Mouse (Mus musculus): ENCODE results near the gene Lin28b. TPM values are rescaled to one million over a fixed set of nuclear protein-coding genes. Genes with fewer than 3 reads are reported as not detected.

Gene Lin28b
- polyA plus RNA-seq, 1 experiment from 2014 or later, result 27.5 TPM

DNA sequence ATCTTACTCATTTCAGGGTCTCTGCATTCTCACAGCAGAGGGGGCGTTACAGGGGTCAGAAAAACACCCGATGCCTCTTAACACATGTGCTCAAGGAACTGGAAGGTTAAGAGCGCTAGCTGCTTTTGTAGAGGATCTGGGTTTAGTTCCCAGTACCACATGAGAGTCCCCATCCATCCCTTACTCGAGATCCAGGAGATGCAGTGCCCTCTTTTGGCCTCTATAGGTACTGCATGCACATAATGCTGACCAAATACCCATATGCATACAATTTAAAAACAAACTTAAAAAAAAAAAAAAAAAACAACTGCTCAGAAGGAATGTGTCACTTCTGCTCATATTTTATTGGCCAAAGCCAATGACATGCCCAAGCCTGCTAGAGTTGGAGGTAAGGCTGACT, 141.8 kb downstream of the Lin28b start:
- no peak overlapping the region for H3K27ac ChIP-seq (ENCODE audit: low read depth, low read length)
- H3K4me2 ChIP-seq, result no peak overlapping the region
- H3K27me3 ChIP-seq (ENCODE audit: control insufficient read depth, insufficient read depth, low read length), result no peaks in the 10 kb centered on the region
- no peaks in the 10 kb centered on the region for H3K4me1 ChIP-seq (ENCODE audit: control insufficient read depth, insufficient read depth, low read length)
- ATAC-seq (ENCODE audit: low FRiP score), result no peak
- H3K36me3 ChIP-seq (ENCODE audit: control insufficient read depth, insufficient read depth, low read length), result no peaks in the 10 kb centered on the region
- no peak for DNase-seq (ENCODE audit: low spot score, missing footprints)
- H3K9ac ChIP-seq (ENCODE audit: low read length), result no peak overlapping the region
- H3K4me3 ChIP-seq (ENCODE audit: low read depth, low read length), result no peak overlapping the region
- WGBS, result 83% methylated on average over 4 of the region's 4 CpGs
- no peaks in the 10 kb centered on the region; the same call in 1 of the 2 replicates for H3K9me3 ChIP-seq (ENCODE audit: control insufficient read depth, low read length)

DNA sequence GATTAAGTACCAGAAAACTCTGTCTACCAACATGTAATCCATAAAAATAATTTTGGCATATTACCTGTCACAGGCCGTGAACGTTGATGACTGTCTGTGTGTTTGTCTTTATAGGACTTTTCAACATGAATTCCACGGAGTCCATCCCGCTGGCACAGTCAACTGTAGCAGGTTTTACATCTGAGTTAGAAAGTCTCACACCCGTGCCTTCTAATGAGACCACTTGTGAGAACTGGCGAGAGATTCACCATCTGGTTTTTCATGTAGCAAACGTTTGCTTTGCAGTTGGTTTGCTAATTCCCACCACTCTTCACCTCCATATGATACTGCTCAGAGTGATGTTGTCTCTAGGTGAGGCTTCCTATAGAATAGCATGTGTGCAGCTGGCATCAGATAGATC, 147.1 kb downstream of the Lin28b start:
- peaks cover 2% of the 10 kb centered on the region; the same call in 1 of the 2 replicates for H3K4me1 ChIP-seq (ENCODE audit: control insufficient read depth, insufficient read depth, low read length)
- ATAC-seq (ENCODE audit: low FRiP score) (no peak), DNase-seq (ENCODE audit: low spot score, missing footprints) (no peak)
- WGBS, result 79% methylated on average over 7 of the region's 7 CpGs
- H3K27me3 ChIP-seq (ENCODE audit: control insufficient read depth, insufficient read depth, low read length), result peaks cover 14% of the 10 kb centered on the region
- no peaks in the 10 kb centered on the region for H3K36me3 ChIP-seq (ENCODE audit: control insufficient read depth, insufficient read depth, low read length)
- H3K4me2 ChIP-seq, result no peak overlapping the region
- no peak overlapping the region for H3K4me3 ChIP-seq (ENCODE audit: low read depth, low read length)
- H3K27ac ChIP-seq (ENCODE audit: low read depth, low read length), result no peak overlapping the region
- no peak overlapping the region for H3K9ac ChIP-seq (ENCODE audit: low read length)
- H3K9me3 ChIP-seq (ENCODE audit: control insufficient read depth, low read length), result no peaks in the 10 kb centered on the region; the same call in 1 of the 2 replicates

GRCm38 (mm10) chr10:45335434-45336422, 150.5 kb downstream of the Lin28b start, which contains the start of gene Bves:
Gene Bves, plus strand, starts transcription at chr10:45335772.
- peak within 1 kb of the TSS; percentile 74 for H3K9ac ChIP-seq (ENCODE audit: low read length)
- peak within 1 kb of the TSS; percentile 91 for H3K4me2 ChIP-seq
- H3K36me3 ChIP-seq (ENCODE audit: control insufficient read depth, insufficient read depth, low read length), result no peaks in the 10 kb centered on the region
- no peaks in the 10 kb centered on the region for H3K9me3 ChIP-seq (ENCODE audit: control insufficient read depth, low read length)
- ATAC-seq (ENCODE audit: low FRiP score) (peak; percentile 87), DNase-seq (ENCODE audit: low spot score, missing footprints) (peak; percentile 94)
- no peak within 1 kb of the TSS for H3K27ac ChIP-seq (ENCODE audit: low read depth, low read length)
- H3K4me3 ChIP-seq (ENCODE audit: low read depth, low read length), result peak within 1 kb of the TSS; percentile 65
- H3K4me1 ChIP-seq (ENCODE audit: control insufficient read depth, insufficient read depth, low read length), result peaks cover 2% of the 10 kb centered on the region; the same call in 1 of the 2 replicates
- peaks cover 14% of the 10 kb centered on the region for H3K27me3 ChIP-seq (ENCODE audit: control insufficient read depth, insufficient read depth, low read length)
- WGBS, result under 1% methylated on average over 103 of the region's 116 CpGs

DNA sequence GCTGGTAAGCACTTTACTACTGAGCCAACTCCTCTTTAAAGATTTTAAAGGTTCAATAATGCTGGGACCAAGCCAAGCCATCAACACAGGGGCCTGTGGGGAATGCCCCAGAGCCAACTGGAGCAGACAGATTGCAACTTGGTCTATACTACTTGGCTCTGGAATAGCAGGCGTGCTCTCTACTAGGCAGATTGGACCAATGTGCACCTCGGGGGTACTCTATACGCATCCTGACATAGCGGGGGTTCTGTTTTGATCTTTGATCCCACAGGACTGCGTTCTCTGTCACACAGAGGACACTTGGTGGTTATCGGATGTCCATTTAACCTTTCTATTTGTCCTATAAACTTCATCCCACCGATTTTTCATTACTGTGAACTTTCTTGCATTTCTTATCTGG, 151.3 kb downstream of the Lin28b start:
- ATAC-seq (ENCODE audit: low FRiP score) (peak; percentile 51; the same call in 1 of the 2 replicates), DNase-seq (ENCODE audit: low spot score, missing footprints) (no peak)
- Histone ChIP-seq H3K4me3 (ENCODE audit: low read depth, low read length) (peak overlapping the region; percentile 65), H3K4me2 (peak overlapping the region; percentile 91), H3K9ac (ENCODE audit: low read length) (no peak overlapping the region), H3K9me3 (ENCODE audit: control insufficient read depth, low read length) (no peaks in the 10 kb centered on the region), H3K27me3 (ENCODE audit: control insufficient read depth, insufficient read depth, low read length) (peaks cover 14% of the 10 kb centered on the region), H3K36me3 (ENCODE audit: control insufficient read depth, insufficient read depth, low read length) (no peaks in the 10 kb centered on the region), H3K27ac (ENCODE audit: low read depth, low read length) (no peak overlapping the region), H3K4me1 (ENCODE audit: control insufficient read depth, insufficient read depth, low read length) (peaks cover 2% of the 10 kb centered on the region; the same call in 1 of the 2 replicates)
- WGBS, result 25% methylated on average over 7 of the region's 7 CpGs

DNA sequence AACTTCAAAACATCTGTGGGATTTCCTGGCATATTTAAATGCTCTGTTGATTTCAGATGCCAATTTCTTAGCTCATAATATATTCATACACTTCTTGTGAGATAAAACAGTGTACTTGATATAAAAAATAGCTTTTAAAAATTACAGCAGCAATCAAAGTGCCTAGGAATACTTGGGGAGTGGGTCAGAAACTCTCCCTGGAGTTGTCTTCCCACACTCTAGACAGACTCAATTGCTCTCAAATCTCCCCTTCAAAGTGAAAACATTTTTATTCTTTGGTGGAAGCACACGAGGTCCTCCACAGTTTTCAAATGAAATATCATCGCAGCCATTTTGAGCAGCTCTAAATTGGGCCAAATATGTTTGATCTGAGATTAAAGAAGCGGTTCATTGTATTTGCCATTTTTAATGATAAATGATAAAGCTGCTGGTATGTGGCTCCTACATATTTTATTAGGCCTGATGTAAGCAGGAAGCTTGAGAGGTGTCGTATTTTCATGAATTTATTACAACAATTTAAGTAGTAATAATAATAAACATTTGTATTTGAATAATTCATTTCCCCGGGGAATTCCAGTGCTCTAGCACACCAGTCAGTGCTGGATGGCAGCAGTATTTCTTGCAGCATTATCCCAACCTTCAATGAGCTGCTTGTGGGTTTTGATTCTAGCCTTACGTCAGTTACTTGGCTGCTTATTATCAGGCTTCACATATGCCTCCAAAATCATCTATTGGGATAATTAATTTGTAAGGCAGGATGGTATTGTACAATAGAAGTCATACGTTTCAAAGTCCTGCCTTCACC, 157.8 kb downstream of the Lin28b start:
- Histone ChIP-seq H3K27me3 (ENCODE audit: control insufficient read depth, insufficient read depth, low read length) (no peaks in the 10 kb centered on the region), H3K27ac (ENCODE audit: low read depth, low read length) (no peak overlapping the region), H3K4me2 (no peak overlapping the region), H3K4me3 (ENCODE audit: low read depth, low read length) (no peak overlapping the region), H3K36me3 (ENCODE audit: control insufficient read depth, insufficient read depth, low read length) (no peaks in the 10 kb centered on the region), H3K4me1 (ENCODE audit: control insufficient read depth, insufficient read depth, low read length) (no peaks in the 10 kb centered on the region), H3K9me3 (ENCODE audit: control insufficient read depth, low read length) (no peaks in the 10 kb centered on the region), H3K9ac (ENCODE audit: low read length) (no peak overlapping the region)
- WGBS, result 79% methylated on average over 7 of the region's 7 CpGs
- ATAC-seq (ENCODE audit: low FRiP score) (no peak), DNase-seq (ENCODE audit: low spot score, missing footprints) (no peak)

Other genes starting within 250 kb of the Lin28b start
- gene Bves, start 150.6 kb downstream of the Lin28b start, polyA plus RNA-seq (2014; fragmentation: Nextera tagmentation; extraction: Ambion mirVana), result 1.7 TPM in 2 replicates
- 25.2 and 27.1 TPM in 2 replicates for gene Hace1, start 91.4 kb upstream of the Lin28b start, polyA plus RNA-seq (2014; fragmentation: Nextera tagmentation; extraction: Ambion mirVana)